Mouse (Mus musculus) lung, postnatal 0 days (tissue): ENCODE measurements around the gene Exosc2. TPM values are rescaled to one million over a fixed set of nuclear protein-coding genes. Genes with fewer than 3 reads are reported as not detected.

Experiments
- ATAC-seq: fragments of 200-750 bp; cut with Nextera tagmentation; 2 replicates; pipeline ENCODE4 v1.8.0; 2017; ENCODE audit warnings: moderate library complexity
- DNase-seq: peaks from one replicate; pipeline ENCODE4 v3.0.0-alpha.2; 2016; ENCODE audit warnings: low spot score
- H3K27ac ChIP-seq: fragments of 300-500 bp; sonication (generic); 2 replicates; pipeline ENCODE4 v1.5.1; 2014; ENCODE audit warnings: antibody characterized with exemption, mild to moderate bottlenecking, low read length, mixed read lengths
- H3K27me3 ChIP-seq: fragments of 300-500 bp; sonication (generic); replicated peaks from 2 replicates; pipeline ENCODE4 v1.6.1; 2014; ENCODE audit warnings: low read length, mixed read lengths; ENCODE audit not compliant: insufficient read depth
- H3K36me3 ChIP-seq: fragments of 300-500 bp; sonication (generic); 2 replicates; pipeline ENCODE4 v1.6.1; 2014; ENCODE audit warnings: low read length, mixed read lengths; ENCODE audit not compliant: insufficient read depth
- H3K4me1 ChIP-seq: fragments of 300-500 bp; sonication (generic); 2 replicates; pipeline ENCODE4 v1.6.1; 2014; ENCODE audit warnings: antibody characterized with exemption, low read depth, low read length, mixed read lengths; ENCODE audit not compliant: insufficient read depth
- H3K4me2 ChIP-seq: fragments of 300-500 bp; sonication (generic); replicated peaks from 2 replicates; pipeline ENCODE4 v1.6.1; 2014; ENCODE audit warnings: low read depth, mild to moderate bottlenecking, low read length, moderate library complexity, mixed read lengths
- H3K4me3 ChIP-seq: fragments of 300-500 bp; sonication (generic); 2 replicates; pipeline ENCODE4 v1.5.1; 2014; ENCODE audit warnings: low read depth, low read length
- H3K9ac ChIP-seq: fragments of 300-500 bp; sonication (generic); replicated peaks from 2 replicates; pipeline ENCODE4 v1.6.1; 2014; ENCODE audit warnings: low read depth, mild to moderate bottlenecking
- H3K9me3 ChIP-seq: fragments of 300-500 bp; sonication (generic); 2 replicates; pipeline ENCODE4 v1.6.1; 2016; ENCODE audit warnings: low read length, mixed read lengths
- CTCF ChIP-seq: IDR thresholded peaks from 2 replicates; pipeline ENCODE4 v1.5.1; 2016; ENCODE audit warnings: antibody characterized with exemption, mild to moderate bottlenecking
- EP300 ChIP-seq: IDR thresholded peaks from 2 replicates; pipeline ENCODE4 v1.6.1; 2016; ENCODE audit warnings: antibody characterized with exemption, mild to moderate bottlenecking, control low read depth
- WGBS: fragments of 180-500 bp; shearing (Covaris S2); extraction: QIAGEN DNeasy Blood & Tissue Kit; methylation state at CpG from one replicate; pipeline ENCODE4 v1.1.7; 2014; 5-methylcytosine and 5-hydroxymethylcytosine counted together
- polyA plus RNA-seq: library from polyadenylated mRNA; unstranded; fragments of >200 nt; fragmentation: Nextera tagmentation; extraction: Ambion mirVana; gene quantifications from 2 replicates; pipeline ENCODE4 v1.2.1, GENCODE M21; 2015

Gene Exosc2
- 17.7 and 18.7 TPM in 2 replicates for polyA plus RNA-seq

DNA sequence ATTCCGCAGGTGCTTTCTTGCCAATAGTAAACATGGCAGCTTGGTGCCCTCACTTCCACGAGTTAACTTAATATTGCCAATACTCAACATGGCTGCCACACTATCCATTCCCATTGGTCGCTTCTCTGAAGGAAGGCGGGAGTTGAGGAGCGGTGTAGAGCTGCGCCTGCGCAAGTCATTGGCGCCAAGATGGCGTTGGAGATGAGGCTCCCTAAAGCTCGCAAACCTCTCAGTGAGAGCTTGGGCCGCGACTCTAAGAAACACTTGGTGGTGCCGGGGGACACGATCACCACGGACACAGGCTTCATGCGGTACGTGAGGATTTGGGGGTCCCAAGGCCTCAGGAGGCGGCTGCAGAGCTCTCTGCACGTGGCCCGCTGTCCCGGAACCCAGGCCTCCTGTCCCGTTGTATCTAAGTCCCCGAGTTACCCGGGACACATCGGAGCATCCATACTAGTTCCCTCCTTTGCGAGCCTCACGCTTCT is at the start of gene Exosc2:
Exosc2 (plus strand) TSS at position 165 of the 485 bp plus-strand sequence.
- peak within 1 kb of the TSS; percentile 68 for H3K9ac ChIP-seq
- TF ChIP-seq CTCF = no peak
- TF ChIP-seq EP300 = no peak
- ATAC-seq = peak; percentile 100

GRCm38 (mm10) chr2:31633531-31633930 is 37.0 kb upstream of the Exosc2 start:
- TF ChIP-seq EP300 (no peak), CTCF (no peak)
- Histone ChIP-seq H3K27me3 (peaks cover 60% of the 10 kb centered on the region), H3K27ac (no peak overlapping the region), H3K36me3 (no peaks in the 10 kb centered on the region), H3K9me3 (no peaks in the 10 kb centered on the region), H3K4me1 (peaks cover 2% of the 10 kb centered on the region; the same call in 1 of the 2 replicates), H3K4me3 (no peak overlapping the region), H3K9ac (no peak overlapping the region), H3K4me2 (no peak overlapping the region)
- peak; percentile 12; the same call in 1 of the 2 replicates for ATAC-seq
- WGBS = 35% methylated on average over 3 of the region's 3 CpGs
- DNase-seq = peak; percentile 5

More for the DNA sequence above, at the start of gene Exosc2:
- H3K4me3 ChIP-seq = peak within 1 kb of the TSS; percentile 71
- H3K9me3 ChIP-seq = no peaks in the 10 kb centered on the region
- no peaks in the 10 kb centered on the region for H3K4me1 ChIP-seq
- peak; percentile 99 for DNase-seq
- WGBS = under 1% methylated on average over 27 of the region's 27 CpGs
- peaks cover 2% of the 10 kb centered on the region; the same call in 1 of the 2 replicates for H3K36me3 ChIP-seq
- H3K4me2 ChIP-seq = peak within 1 kb of the TSS; percentile 78
- no peaks in the 10 kb centered on the region for H3K27me3 ChIP-seq
- H3K27ac ChIP-seq = peak within 1 kb of the TSS; percentile 68

- H3K4me3 ChIP-seq = no peak overlapping the region; the same call in 1 of the 2 replicates
- H3K4me1 ChIP-seq = peaks cover 2% of the 10 kb centered on the region; the same call in 1 of the 2 replicates
- H3K27me3 ChIP-seq = peaks cover 79% of the 10 kb centered on the region
- no peak for ATAC-seq
- no peak overlapping the region for H3K27ac ChIP-seq
- no peak overlapping the region; the same call in 1 of the 2 replicates for H3K4me2 ChIP-seq
- no peak for TF ChIP-seq EP300
- 0% methylated on average over 44 of the region's 52 CpGs for WGBS
- DNase-seq = peak; percentile 5
- H3K9me3 ChIP-seq = no peaks in the 10 kb centered on the region
- no peaks in the 10 kb centered on the region for H3K36me3 ChIP-seq
- H3K9ac ChIP-seq = no peak overlapping the region
Observed at GRCm38 (mm10) chr2:31635281-31636137, 35.0 kb upstream of the Exosc2 start.

DNA sequence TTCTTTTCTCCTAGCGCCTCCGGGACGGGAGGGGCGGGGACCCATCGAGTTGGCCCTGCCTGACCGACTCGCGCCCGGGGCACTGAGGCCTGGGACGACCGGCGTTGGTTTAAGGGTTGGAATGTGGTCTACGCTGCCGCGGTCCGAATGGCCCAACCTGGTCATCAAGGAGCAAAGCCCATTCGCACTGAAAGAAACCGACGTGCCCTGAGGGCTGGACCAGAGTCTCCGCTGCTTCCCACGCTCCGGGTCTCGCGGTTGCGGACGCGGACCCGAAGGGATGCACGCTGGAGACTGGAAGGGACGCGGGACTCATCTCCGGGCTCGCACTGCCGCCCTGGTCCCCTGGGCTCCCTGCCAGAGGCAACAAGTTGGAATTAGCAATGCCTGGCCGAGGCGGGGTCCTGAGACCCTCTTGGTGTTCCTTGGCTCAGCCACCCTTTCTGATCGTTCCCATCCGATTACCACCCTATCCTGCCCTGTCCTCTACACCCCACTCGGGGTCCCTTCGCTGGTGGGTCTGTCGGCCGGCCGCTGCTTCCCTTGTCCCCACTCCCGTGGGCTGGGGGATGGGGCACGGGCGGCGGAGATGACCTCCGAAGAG is 34.3 kb upstream of the Exosc2 start:
- Histone ChIP-seq H3K27me3 (peaks cover 85% of the 10 kb centered on the region), H3K9me3 (no peaks in the 10 kb centered on the region), H3K27ac (no peak overlapping the region), H3K4me2 (peak overlapping the region; percentile 11; the same call in 1 of the 2 replicates), H3K4me3 (0 out of 2 replicates have a peak overlapping the region, but pooled peaks have one; percentile 6), H3K36me3 (no peaks in the 10 kb centered on the region), H3K9ac (no peak overlapping the region), H3K4me1 (peaks cover 2% of the 10 kb centered on the region; the same call in 1 of the 2 replicates)
- no peak for TF ChIP-seq EP300
- TF ChIP-seq CTCF = no peak
- DNase-seq (peak; percentile 5), ATAC-seq (no peak)
- WGBS = under 1% methylated on average over 42 of the region's 48 CpGs

- peaks cover 2% of the 10 kb centered on the region; the same call in 1 of the 2 replicates for H3K4me1 ChIP-seq
- WGBS = under 1% methylated on average over 30 of the region's 35 CpGs
- no peak overlapping the region for H3K9ac ChIP-seq
- H3K27ac ChIP-seq = no peak overlapping the region
- 0 out of 2 replicates have a peak overlapping the region, but pooled peaks have one; percentile 6 for H3K4me3 ChIP-seq
- H3K27me3 ChIP-seq = peaks cover 90% of the 10 kb centered on the region
- no peaks in the 10 kb centered on the region for H3K9me3 ChIP-seq
- ATAC-seq (no peak), DNase-seq (no peak)
- no peak overlapping the region for H3K4me2 ChIP-seq
- H3K36me3 ChIP-seq = no peaks in the 10 kb centered on the region
- no peak for TF ChIP-seq CTCF
- no peak for TF ChIP-seq EP300
Observed at GRCm38 (mm10) chr2:31636742-31637141, 33.8 kb upstream of the Exosc2 start.

DNA sequence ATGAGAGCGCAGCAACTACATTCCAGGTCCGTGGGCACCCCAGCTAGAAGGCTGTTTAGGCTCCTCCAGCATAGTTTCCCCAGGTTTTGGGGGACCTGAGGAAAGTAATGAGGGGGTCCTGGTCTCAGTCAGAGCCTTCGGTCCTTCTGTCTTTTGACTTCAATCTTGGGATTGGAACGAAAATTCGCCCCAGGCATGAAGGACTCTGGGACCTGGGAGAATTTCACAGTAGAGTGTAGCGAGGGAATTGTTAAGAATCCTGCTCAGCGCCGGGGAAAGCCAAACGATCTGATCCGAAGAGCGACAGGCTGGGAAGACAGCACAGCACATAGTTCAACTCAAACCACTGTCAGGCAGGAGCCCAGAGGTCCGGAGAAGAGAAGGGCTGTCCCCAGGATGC is 33.2 kb upstream of the Exosc2 start:
- peaks cover 2% of the 10 kb centered on the region; the same call in 1 of the 2 replicates for H3K4me1 ChIP-seq
- no peak overlapping the region for H3K4me2 ChIP-seq
- TF ChIP-seq EP300 (no peak), CTCF (no peak)
- 4% methylated on average over 12 of the region's 12 CpGs for WGBS
- peaks cover 96% of the 10 kb centered on the region for H3K27me3 ChIP-seq
- no peak overlapping the region for H3K27ac ChIP-seq
- no peak overlapping the region for H3K9ac ChIP-seq
- DNase-seq (no peak), ATAC-seq (no peak)
- H3K4me3 ChIP-seq = no peak overlapping the region
- H3K9me3 ChIP-seq = no peaks in the 10 kb centered on the region
- no peaks in the 10 kb centered on the region for H3K36me3 ChIP-seq
